Mouse (Mus musculus) ovary, postnatal 36 days (tissue): Measurements from ENCODE around the gene Sema4g.

ENCODE experiments used
- DNase-seq: peaks from one replicate; pipeline ENCODE4 v3.0.0; 2022; ENCODE audit warnings: low spot score, mixed read lengths

Sema4g gene

GRCm38 (mm10) chr19:45048644-45049365 is 59.9 kb downstream of the Sema4g start:
- no peak for DNase-seq

- DNase-seq, result no peak
Observed at GRCm38 (mm10) chr19:45049523-45049922, 60.6 kb downstream of the Sema4g start.
